Mouse (Mus musculus): ENCODE data around the gene Gpr19.

DNA sequence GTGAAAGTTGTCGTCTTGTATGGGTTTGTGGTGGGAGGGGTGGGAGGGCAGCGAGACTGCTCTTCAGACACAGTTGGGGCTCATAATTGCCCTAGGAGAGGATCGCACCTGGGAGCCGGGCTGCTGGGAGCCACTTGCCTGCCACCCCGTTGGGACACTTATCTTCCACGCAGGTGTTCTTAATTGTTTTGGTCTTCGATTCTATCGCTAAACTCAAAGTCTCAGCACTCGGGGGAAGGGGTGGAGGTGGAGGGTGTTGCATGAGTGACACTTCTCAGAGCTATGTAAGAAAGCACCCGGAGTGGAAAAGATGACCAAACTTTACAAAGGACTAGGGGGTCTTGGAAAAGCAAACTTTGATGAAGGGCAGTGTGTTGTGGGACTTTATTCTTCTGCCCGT is 18.3 kb upstream of the Gpr19 start:
- no peak for TF ChIP-seq CTCF (IDR thresholded peaks at IDR 0.05; ENCODE audit: low read depth, low read length)
- TF ChIP-seq POLR2A (IDR thresholded peaks at IDR 0.05; ENCODE audit: extremely low read depth, insufficient read depth, low read length) = no peak
